Mouse (Mus musculus) lung, postnatal 0 days (tissue): ENCODE measurements around the gene Plekhm2. TPM values are rescaled to one million over a fixed set of nuclear protein-coding genes. Genes with fewer than 3 reads are reported as not detected.

Source experiments
- ATAC-seq: fragments of 200-750 bp; cut with Nextera tagmentation; 2 replicates; pipeline ENCODE4 v1.8.0; 2017; ENCODE audit warnings: moderate library complexity
- DNase-seq: peaks from one replicate; pipeline ENCODE4 v3.0.0-alpha.2; 2016; ENCODE audit warnings: low spot score
- H3K27ac ChIP-seq: fragments of 300-500 bp; sonication (generic); 2 replicates; pipeline ENCODE4 v1.5.1; 2014; ENCODE audit warnings: antibody characterized with exemption, mild to moderate bottlenecking, low read length, mixed read lengths
- H3K27me3 ChIP-seq: fragments of 300-500 bp; sonication (generic); replicated peaks from 2 replicates; pipeline ENCODE4 v1.6.1; 2014; ENCODE audit warnings: low read length, mixed read lengths; ENCODE audit not compliant: insufficient read depth
- H3K36me3 ChIP-seq: fragments of 300-500 bp; sonication (generic); 2 replicates; pipeline ENCODE4 v1.6.1; 2014; ENCODE audit warnings: low read length, mixed read lengths; ENCODE audit not compliant: insufficient read depth
- H3K4me1 ChIP-seq: fragments of 300-500 bp; sonication (generic); 2 replicates; pipeline ENCODE4 v1.6.1; 2014; ENCODE audit warnings: antibody characterized with exemption, low read depth, low read length, mixed read lengths; ENCODE audit not compliant: insufficient read depth
- H3K4me2 ChIP-seq: fragments of 300-500 bp; sonication (generic); replicated peaks from 2 replicates; pipeline ENCODE4 v1.6.1; 2014; ENCODE audit warnings: low read depth, mild to moderate bottlenecking, low read length, moderate library complexity, mixed read lengths
- H3K4me3 ChIP-seq: fragments of 300-500 bp; sonication (generic); 2 replicates; pipeline ENCODE4 v1.5.1; 2014; ENCODE audit warnings: low read depth, low read length
- H3K9ac ChIP-seq: fragments of 300-500 bp; sonication (generic); replicated peaks from 2 replicates; pipeline ENCODE4 v1.6.1; 2014; ENCODE audit warnings: low read depth, mild to moderate bottlenecking
- H3K9me3 ChIP-seq: fragments of 300-500 bp; sonication (generic); 2 replicates; pipeline ENCODE4 v1.6.1; 2016; ENCODE audit warnings: low read length, mixed read lengths
- CTCF ChIP-seq: IDR thresholded peaks from 2 replicates; pipeline ENCODE4 v1.5.1; 2016; ENCODE audit warnings: antibody characterized with exemption, mild to moderate bottlenecking
- EP300 ChIP-seq: IDR thresholded peaks from 2 replicates; pipeline ENCODE4 v1.6.1; 2016; ENCODE audit warnings: antibody characterized with exemption, mild to moderate bottlenecking, control low read depth
- WGBS: fragments of 180-500 bp; shearing (Covaris S2); extraction: QIAGEN DNeasy Blood & Tissue Kit; methylation state at CpG from one replicate; pipeline ENCODE4 v1.1.7; 2014; 5-methylcytosine and 5-hydroxymethylcytosine counted together
- polyA plus RNA-seq: library from polyadenylated mRNA; unstranded; fragments of >200 nt; fragmentation: Nextera tagmentation; extraction: Ambion mirVana; gene quantifications from 2 replicates; pipeline ENCODE4 v1.2.1, GENCODE M21; 2015

Gene Plekhm2
- polyA plus RNA-seq, 1 experiment from 2014 or later: 5.2 TPM

DNA sequence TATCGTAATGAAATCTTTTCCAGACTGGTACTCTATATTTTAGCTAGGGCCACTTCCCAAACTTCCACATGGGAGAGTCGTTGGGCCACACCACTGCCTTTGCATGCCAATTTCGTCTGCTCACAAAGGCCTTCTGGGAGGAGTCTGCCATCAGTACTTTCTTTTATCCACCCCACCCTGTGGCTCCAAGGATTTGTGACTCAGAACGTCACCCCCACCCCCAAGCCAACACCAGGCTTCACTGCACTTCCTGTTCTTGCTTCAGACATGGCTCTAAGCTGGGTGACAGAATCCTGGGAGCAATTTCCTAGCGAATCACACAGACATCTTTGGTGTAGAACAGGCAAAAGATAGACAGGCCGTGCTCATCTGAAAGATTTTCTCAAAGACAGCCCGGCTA lies 17.1 kb upstream of the Plekhm2 start:
- no peaks in the 10 kb centered on the region for H3K9me3 ChIP-seq
- peaks cover 5% of the 10 kb centered on the region; the same call in 1 of the 2 replicates for H3K4me1 ChIP-seq
- ATAC-seq (peak; percentile 73), DNase-seq (peak; percentile 76)
- H3K27me3 ChIP-seq: no peaks in the 10 kb centered on the region
- no peak overlapping the region for H3K4me3 ChIP-seq
- peaks cover 29% of the 10 kb centered on the region; the same call in 1 of the 2 replicates for H3K36me3 ChIP-seq
- TF ChIP-seq EP300 (no peak), CTCF (no peak)
- 44% methylated on average over 7 of the region's 7 CpGs for WGBS
- H3K4me2 ChIP-seq: no peak overlapping the region
- H3K27ac ChIP-seq: peak overlapping the region; percentile 57; the same call in 1 of the 2 replicates
- H3K9ac ChIP-seq: no peak overlapping the region

DNA sequence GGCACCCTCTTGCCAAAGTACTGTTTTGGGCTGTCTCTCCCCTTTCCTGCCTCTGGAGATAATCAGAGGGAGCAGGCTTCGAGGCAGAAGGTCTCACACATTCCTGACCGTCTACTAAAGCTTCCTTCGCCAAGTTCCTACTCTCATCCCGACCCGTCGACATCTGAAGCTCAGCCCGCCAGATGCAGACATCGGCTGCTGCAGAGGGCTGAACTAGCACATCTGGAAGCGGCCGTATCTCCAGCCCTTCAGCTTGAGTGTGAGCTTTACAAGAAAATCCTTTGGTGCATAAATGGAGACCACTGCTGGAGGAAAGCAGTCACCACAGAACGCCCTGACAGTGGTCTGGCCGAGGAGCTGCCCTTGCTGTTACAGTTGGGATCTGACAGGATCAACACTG lies 16.2 kb upstream of the Plekhm2 start:
- no peak for DNase-seq
- WGBS: 51% methylated on average over 12 of the region's 12 CpGs
- Histone ChIP-seq H3K9me3 (no peaks in the 10 kb centered on the region), H3K27ac (no peak overlapping the region), H3K4me1 (peaks cover 5% of the 10 kb centered on the region; the same call in 1 of the 2 replicates), H3K4me2 (no peak overlapping the region), H3K36me3 (peaks cover 22% of the 10 kb centered on the region; the same call in 1 of the 2 replicates), H3K9ac (no peak overlapping the region), H3K27me3 (no peaks in the 10 kb centered on the region), H3K4me3 (no peak overlapping the region)
- TF ChIP-seq CTCF: 0 out of 2 replicates have a peak, but pooled peaks have one; percentile 7
- no peak for TF ChIP-seq EP300
- ATAC-seq: no peak

DNA sequence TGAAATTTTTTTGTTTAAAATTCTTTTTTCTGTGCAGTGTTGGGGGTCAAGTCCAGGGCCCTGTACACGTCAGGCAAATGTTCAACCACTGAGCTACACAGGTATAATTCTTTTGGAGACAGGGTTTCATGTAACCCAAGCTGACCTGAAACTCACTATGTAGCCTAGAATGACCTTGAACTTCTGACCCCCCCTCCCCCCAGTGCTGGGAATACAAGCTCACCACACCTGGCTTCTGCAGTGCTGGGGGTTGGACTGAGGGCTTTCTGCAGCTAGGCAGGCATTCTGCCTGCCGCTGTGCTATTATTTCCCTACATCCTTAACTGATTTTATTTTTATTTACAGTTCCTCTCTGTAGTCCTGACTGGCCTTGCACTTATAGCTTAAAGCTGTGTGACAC lies 14.3 kb upstream of the Plekhm2 start:
- WGBS: 90% methylated on average over 2 of the region's 2 CpGs
- Histone ChIP-seq H3K9ac (no peak overlapping the region), H3K27ac (no peak overlapping the region), H3K27me3 (no peaks in the 10 kb centered on the region), H3K4me2 (no peak overlapping the region), H3K4me1 (peaks cover 5% of the 10 kb centered on the region; the same call in 1 of the 2 replicates), H3K36me3 (peaks cover 5% of the 10 kb centered on the region; the same call in 1 of the 2 replicates), H3K4me3 (no peak overlapping the region), H3K9me3 (no peaks in the 10 kb centered on the region)
- ATAC-seq: no peak
- DNase-seq: no peak
- TF ChIP-seq EP300: no peak
- TF ChIP-seq CTCF: no peak

DNA sequence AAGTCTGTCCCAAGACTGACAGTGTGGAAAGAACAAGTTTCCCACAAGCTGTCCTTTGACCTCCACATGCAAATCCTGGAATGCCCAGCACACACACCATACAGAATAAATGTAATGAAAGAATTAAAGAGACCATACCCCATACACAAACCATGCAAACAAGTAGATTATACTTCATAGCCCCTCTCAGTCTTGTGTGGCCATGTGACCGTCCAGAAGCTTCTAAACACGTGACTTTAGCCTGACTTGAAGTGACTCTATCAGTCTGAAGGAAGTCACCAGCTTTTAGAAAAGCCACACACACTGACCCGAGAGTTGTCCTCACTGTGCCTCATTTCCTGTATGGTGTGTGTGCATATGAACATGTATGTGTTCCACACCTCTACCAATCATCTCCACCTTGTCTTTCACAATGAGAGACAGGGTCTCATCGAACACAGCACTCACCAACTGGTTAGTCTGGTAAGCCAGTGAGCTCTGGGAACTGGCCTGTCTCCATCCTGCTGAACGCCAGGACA lies 11.8 kb upstream of the Plekhm2 start:
- DNase-seq (no peak), ATAC-seq (no peak)
- no peaks in the 10 kb centered on the region for H3K36me3 ChIP-seq
- H3K4me2 ChIP-seq: no peak overlapping the region
- H3K9me3 ChIP-seq: no peaks in the 10 kb centered on the region
- no peak overlapping the region for H3K4me3 ChIP-seq
- no peaks in the 10 kb centered on the region for H3K4me1 ChIP-seq
- no peak overlapping the region for H3K9ac ChIP-seq
- no peak for TF ChIP-seq EP300
- no peak for TF ChIP-seq CTCF
- H3K27me3 ChIP-seq: no peaks in the 10 kb centered on the region
- no peak overlapping the region for H3K27ac ChIP-seq
- WGBS: 70% methylated on average over 5 of the region's 5 CpGs

DNA sequence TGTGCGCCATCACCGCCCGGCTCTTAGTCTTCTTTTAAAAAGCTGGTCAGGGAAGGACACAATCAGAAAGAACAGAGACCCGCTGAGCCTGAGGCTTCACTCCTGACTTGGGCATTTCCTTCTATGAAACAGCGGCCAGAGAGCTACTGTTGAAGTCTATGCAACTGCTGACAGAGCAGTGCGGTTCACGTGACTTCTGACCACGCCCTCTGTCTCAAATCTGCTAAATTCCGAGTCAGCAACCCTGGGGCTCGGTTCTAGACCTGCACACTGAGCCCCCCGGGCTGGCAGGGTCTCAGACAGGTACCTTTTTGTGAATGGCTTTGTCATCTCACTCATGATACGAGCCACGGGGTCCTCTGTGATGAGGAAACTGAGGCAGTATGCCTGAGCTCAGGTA lies 7.6 kb upstream of the Plekhm2 start:
- ATAC-seq (no peak), DNase-seq (no peak)
- H3K36me3 ChIP-seq: no peaks in the 10 kb centered on the region
- H3K9me3 ChIP-seq: no peaks in the 10 kb centered on the region
- H3K27me3 ChIP-seq: no peaks in the 10 kb centered on the region
- H3K27ac ChIP-seq: no peak overlapping the region
- H3K9ac ChIP-seq: no peak overlapping the region
- no peak overlapping the region for H3K4me2 ChIP-seq
- H3K4me3 ChIP-seq: no peak overlapping the region
- no peak for TF ChIP-seq CTCF
- no peak for TF ChIP-seq EP300
- H3K4me1 ChIP-seq: no peaks in the 10 kb centered on the region
- 78% methylated on average over 13 of the region's 13 CpGs for WGBS

DNA sequence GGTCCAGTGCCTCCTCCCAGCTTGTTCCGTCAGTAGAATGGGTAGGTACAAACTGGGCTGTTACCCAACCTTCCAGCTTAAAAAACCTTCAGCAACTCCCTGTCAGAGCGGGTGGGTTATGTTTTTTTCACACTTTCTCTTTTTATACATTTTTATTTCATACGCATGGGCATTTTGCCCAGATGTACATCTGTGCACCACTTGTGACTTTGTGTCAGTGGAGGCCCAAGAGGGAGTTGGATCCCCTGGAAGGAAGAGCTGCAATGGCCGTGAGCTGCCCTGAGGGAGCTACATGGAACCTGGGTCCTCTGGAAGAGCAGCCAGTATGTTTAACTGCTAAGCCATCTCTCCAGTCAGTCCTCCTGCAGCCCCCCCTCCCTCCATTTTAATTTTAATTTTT lies 6.7 kb upstream of the Plekhm2 start:
- no peaks in the 10 kb centered on the region for H3K36me3 ChIP-seq
- no peak overlapping the region for H3K4me2 ChIP-seq
- no peaks in the 10 kb centered on the region for H3K27me3 ChIP-seq
- WGBS: 56% methylated on average over 4 of the region's 4 CpGs
- H3K9ac ChIP-seq: no peak overlapping the region
- DNase-seq (peak; percentile 66), ATAC-seq (peak; percentile 18)
- no peak overlapping the region for H3K27ac ChIP-seq
- H3K4me3 ChIP-seq: no peak overlapping the region
- H3K4me1 ChIP-seq: no peaks in the 10 kb centered on the region
- H3K9me3 ChIP-seq: no peaks in the 10 kb centered on the region
- TF ChIP-seq CTCF: no peak
- no peak for TF ChIP-seq EP300
